Mouse (Mus musculus): Measurements from ENCODE around the gene Efna1. TPM values are rescaled to one million over a fixed set of nuclear protein-coding genes. Genes with fewer than 3 reads are reported as not detected.

Efna1 gene
- total RNA-seq, 2 experiments from 2014 or later, result 4.0 to 5.9 TPM

- peak; percentile 84 to 92 for DNase-seq (ENCODE audit: low spot score in 2 of 2)
- intact Hi-C loops (cut with DNase I), result loop anchor here (5.0 kb wide), 1 partner anchor 37 kb away; no protein-coding TSS in a partner anchor
These were observed 34.4 kb upstream of the Efna1 start for GRCm38 (mm10) chr3:89315195-89315929.

GRCm38 (mm10) chr3:89314791-89315190 is 33.8 kb upstream of the Efna1 start:
- DNase-seq (ENCODE audit: low spot score in 2 of 2), result no peak
- intact Hi-C loops (cut with DNase I), result loop anchor here (5.0 kb wide), 1 partner anchor 38 kb away; no protein-coding TSS in a partner anchor

GRCm38 (mm10) chr3:89314340-89314739 is 33.4 kb upstream of the Efna1 start:
- intact Hi-C loops (cut with DNase I), result no loop called here
- DNase-seq (ENCODE audit: low spot score in 2 of 2), result no peak

- intact Hi-C loops (cut with DNase I), result no loop called here
These were observed 27.1 kb upstream of the Efna1 start for GRCm38 (mm10) chr3:89308089-89308488.

GRCm38 (mm10) chr3:89305551-89306325 is 24.8 kb upstream of the Efna1 start:
- intact Hi-C loops (cut with DNase I), result no loop called here
- DNase-seq (ENCODE audit: low spot score in 2 of 2), result no peak

More at GRCm38 (mm10) chr3:89308089-89308488, 27.1 kb upstream of the Efna1 start:
- DNase-seq (ENCODE audit: low spot score in 2 of 2), result peak in 1 of 2 experiments; percentile 67

GRCm38 (mm10) chr3:89305105-89305504 is 24.2 kb upstream of the Efna1 start:
- DNase-seq (ENCODE audit: low spot score in 2 of 2), result no peak
- intact Hi-C loops (cut with DNase I), result no loop called here

GRCm38 (mm10) chr3:89304440-89304839 is 23.5 kb upstream of the Efna1 start:
- DNase-seq (ENCODE audit: low spot score in 2 of 2), result no peak
- intact Hi-C loops (cut with DNase I), result no loop called here

GRCm38 (mm10) chr3:89300514-89300913 is 19.6 kb upstream of the Efna1 start:
- no peak for DNase-seq (ENCODE audit: low spot score in 2 of 2)
- intact Hi-C loops (cut with DNase I), result no loop called here

- no peak for DNase-seq (ENCODE audit: low spot score in 2 of 2)
- intact Hi-C loops (cut with DNase I), result no loop called here
These were observed 19.1 kb upstream of the Efna1 start for GRCm38 (mm10) chr3:89300071-89300470.

GRCm38 (mm10) chr3:89299499-89299898 is 18.6 kb upstream of the Efna1 start:
- peak; percentile 40 to 63 for DNase-seq (ENCODE audit: low spot score in 2 of 2)
- intact Hi-C loops (cut with DNase I), result no loop called here

- DNase-seq (ENCODE audit: low spot score in 2 of 2), result no peak
- intact Hi-C loops (cut with DNase I), result no loop called here
These were observed 18.0 kb upstream of the Efna1 start for GRCm38 (mm10) chr3:89298908-89299307.

- peak in 1 of 2 experiments; percentile 36 for DNase-seq (ENCODE audit: low spot score in 2 of 2)
- intact Hi-C loops (cut with DNase I), result no loop called here
These were observed 15.9 kb upstream of the Efna1 start for GRCm38 (mm10) chr3:89296761-89297396.

GRCm38 (mm10) chr3:89295685-89296230 is 14.8 kb upstream of the Efna1 start:
- intact Hi-C loops (cut with DNase I), result no loop called here
- DNase-seq (ENCODE audit: low spot score in 2 of 2), result no peak

GRCm38 (mm10) chr3:89294195-89294594 is 13.3 kb upstream of the Efna1 start:
- DNase-seq (ENCODE audit: low spot score in 2 of 2), result no peak
- intact Hi-C loops (cut with DNase I), result no loop called here

GRCm38 (mm10) chr3:89293247-89293918 is 12.4 kb upstream of the Efna1 start:
- intact Hi-C loops (cut with DNase I), result no loop called here
- DNase-seq (ENCODE audit: low spot score in 2 of 2), result no peak

GRCm38 (mm10) chr3:89292303-89292702 is 11.4 kb upstream of the Efna1 start:
- intact Hi-C loops (cut with DNase I), result no loop called here
- DNase-seq (ENCODE audit: low spot score in 2 of 2), result no peak

GRCm38 (mm10) chr3:89291874-89292273 is 10.9 kb upstream of the Efna1 start:
- no peak for DNase-seq (ENCODE audit: low spot score in 2 of 2)

GRCm38 (mm10) chr3:89288503-89288928 is 7.6 kb upstream of the Efna1 start:
- DNase-seq (ENCODE audit: low spot score in 2 of 2), result no peak
- intact Hi-C loops (cut with DNase I), result no loop called here

More at GRCm38 (mm10) chr3:89291874-89292273, 10.9 kb upstream of the Efna1 start:
- intact Hi-C loops (cut with DNase I), result no loop called here

GRCm38 (mm10) chr3:89287286-89287685 is 6.3 kb upstream of the Efna1 start:
- intact Hi-C loops (cut with DNase I), result no loop called here
- no peak for DNase-seq (ENCODE audit: low spot score in 2 of 2)
